Mouse (Mus musculus) frontal cortex, adult (tissue): ENCODE measurements at regions not wholly inside any gene's neighbourhood (a gene's known extent, or its start where the extent isn't known, plus 50 kb on each side); places are given as distances from the start of the nearest gene placed in this dataset.
A peak's percentile ranks its signal among the peaks of the same experiment; 100 is the strongest.

ENCODE experiments used
- ATAC-seq: cut with Nextera tagmentation; 2 replicates; pipeline ENCODE4 v1.9.2; 2017; ENCODE audit warnings: mild to moderate bottlenecking, moderate library complexity, mixed read lengths; ENCODE audit not compliant: low TSS enrichment

GRCm38 (mm10) chr1:101272365-101272764 lies 1499.8 kb downstream of the Cntnap5b start:
- ATAC-seq, result peak; percentile 57; the same call in 1 of the 2 replicates

DNA sequence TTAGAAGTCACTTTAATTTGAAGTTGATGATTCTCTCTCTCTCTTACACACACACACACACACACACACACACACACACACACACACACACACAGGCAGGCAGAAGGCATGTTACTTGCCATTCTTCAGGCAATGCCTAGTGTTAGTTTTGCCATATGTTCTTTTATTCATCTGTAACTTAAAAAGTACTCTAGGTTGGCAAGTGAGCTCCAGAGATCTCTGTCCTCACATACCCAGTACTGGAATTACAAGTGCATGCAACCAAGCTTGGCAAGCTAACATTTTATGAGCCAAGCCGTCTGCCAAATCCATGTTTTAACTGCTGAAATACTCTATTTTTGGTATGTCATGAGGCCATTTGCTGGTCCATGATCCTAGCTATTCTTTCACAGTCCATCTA lies 1501.1 kb downstream of the Cntnap5b start:
- ATAC-seq, result peak; percentile 69

DNA sequence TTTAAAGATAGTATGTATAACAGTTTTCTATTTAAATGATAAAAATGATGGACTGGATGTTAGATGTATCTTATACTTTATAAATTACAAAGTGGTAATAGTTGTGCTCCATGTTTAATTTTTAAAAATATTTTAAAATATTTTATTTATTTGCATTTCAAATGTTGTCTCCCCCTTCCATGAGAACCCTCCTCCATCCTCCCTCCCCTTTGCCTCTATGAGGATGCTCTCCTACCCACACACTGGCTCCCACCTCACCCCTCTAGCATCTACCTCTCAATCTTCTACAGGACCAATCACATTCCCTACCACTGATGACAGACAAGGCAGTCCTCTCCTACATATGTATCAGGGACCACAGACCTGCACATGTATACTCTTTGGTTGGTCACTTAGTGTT lies 1512.9 kb downstream of the Cntnap5b start:
- no peak for ATAC-seq
